Mouse (Mus musculus): ENCODE results near the gene Adgrg5.

Adgrg5 gene

DNA sequence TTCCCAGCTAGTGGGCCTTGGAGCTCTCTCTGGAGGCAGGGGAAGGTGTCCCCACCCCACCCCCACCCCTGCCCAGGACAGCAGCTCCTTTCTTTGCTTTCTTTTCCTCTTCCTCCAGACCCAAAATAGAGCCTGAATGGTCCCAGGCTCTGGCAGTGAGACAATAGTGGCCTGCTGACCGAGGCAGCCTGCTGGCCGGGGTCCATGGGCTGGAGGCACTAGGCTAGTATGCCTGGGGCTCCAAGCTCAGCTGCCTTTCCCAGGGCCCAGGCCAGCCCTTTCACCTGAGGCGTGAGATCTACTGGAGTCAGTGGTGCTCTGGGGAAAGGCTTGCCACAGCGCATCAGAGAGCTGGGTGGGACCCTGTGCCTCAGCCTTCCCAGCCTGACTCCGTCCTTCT lies 69.0 kb downstream of the Adgrg5 start:
- DNase-seq (ENCODE audit: low spot score in 2 of 2) = peak in 1 of 2 experiments; percentile 7

Data from spleen, postnatal 10 days (tissue).